Mouse (Mus musculus): ENCODE results near the gene 0610040J01Rik. TPM values are rescaled to one million over a fixed set of nuclear protein-coding genes. Genes with fewer than 3 reads are reported as not detected.
A peak's percentile ranks its signal among the peaks of the same experiment; 100 is the strongest.

Gene 0610040J01Rik
- polyA plus RNA-seq, 1 experiment from 2014 or later, result 29.3 TPM

DNA sequence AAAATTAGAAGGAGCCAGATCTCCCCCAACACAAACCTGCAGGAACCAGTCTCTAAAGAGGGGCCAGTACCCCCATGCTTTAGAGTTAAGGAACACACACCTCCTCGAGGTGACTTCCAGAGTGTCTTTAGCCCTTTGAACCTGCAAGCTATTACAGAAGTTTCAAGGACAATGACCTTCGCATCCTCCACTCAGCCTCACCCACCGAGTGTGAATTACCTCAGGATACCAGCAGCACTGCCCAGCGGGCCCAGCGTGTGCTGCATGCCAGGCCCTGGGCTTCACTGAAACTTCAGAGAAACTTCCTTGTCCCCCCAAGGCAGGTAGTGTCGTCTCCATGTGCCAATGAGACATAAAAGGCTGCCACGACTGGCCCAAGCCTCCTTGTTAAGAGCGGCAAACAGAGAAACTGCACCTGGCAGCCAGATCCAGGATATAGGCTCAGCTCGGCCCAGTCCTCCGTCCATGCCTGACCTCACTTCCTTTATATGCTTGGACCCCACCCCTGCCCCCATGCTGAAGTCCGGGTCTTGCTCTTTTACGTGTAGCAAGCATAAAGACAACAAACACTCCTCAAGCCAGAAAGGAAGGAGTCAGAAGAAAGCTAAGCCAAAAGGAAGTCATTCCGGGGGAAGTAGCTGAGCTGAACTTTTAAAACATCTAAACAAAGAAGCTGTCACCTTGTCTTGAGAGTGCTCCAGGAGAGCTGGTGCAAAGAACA lies 111.3 kb downstream of the 0610040J01Rik start:
- H3K27ac ChIP-seq (ENCODE audit: low read depth), result no peak overlapping the region
- DNase-seq (ENCODE audit: low spot score) (no peak), ATAC-seq (replicated peaks; ENCODE audit: low FRiP score, low TSS enrichment, low read depth) (no peak)

GRCm38 (mm10) chr5:63925035-63925628 lies 113.0 kb downstream of the 0610040J01Rik start:
- no peak for ATAC-seq (replicated peaks; ENCODE audit: low FRiP score, low TSS enrichment, low read depth)

More for the DNA sequence above, 111.3 kb downstream of the 0610040J01Rik start:
- Histone ChIP-seq H3K4me1 (replicated peaks; ENCODE audit: control insufficient read depth, insufficient read depth, low read length) (no peaks in the 10 kb centered on the region), H3K4me2 (ENCODE audit: low read length) (no peak overlapping the region), H3K9ac (ENCODE audit: low read length) (no peak overlapping the region), H3K9me3 (ENCODE audit: control insufficient read depth, low read length) (no peaks in the 10 kb centered on the region), H3K36me3 (ENCODE audit: control insufficient read depth, insufficient read depth, low read length) (peaks cover 25% of the 10 kb centered on the region; the same call in 1 of the 2 replicates), H3K27me3 (replicated peaks; ENCODE audit: control insufficient read depth, insufficient read depth, low read length) (no peaks in the 10 kb centered on the region), H3K4me3 (ENCODE audit: low read depth, low read length) (no peak overlapping the region)
- 73% methylated on average over 13 of the region's 13 CpGs for WGBS

GRCm38 (mm10) chr5:63930824-63931358 lies 118.7 kb downstream of the 0610040J01Rik start:
- no peaks in the 10 kb centered on the region for H3K27me3 ChIP-seq (replicated peaks; ENCODE audit: control insufficient read depth, insufficient read depth, low read length)
- no peak overlapping the region for H3K9ac ChIP-seq (ENCODE audit: low read length)
- no peaks in the 10 kb centered on the region for H3K9me3 ChIP-seq (ENCODE audit: control insufficient read depth, low read length)
- no peak overlapping the region for H3K4me3 ChIP-seq (ENCODE audit: low read depth, low read length)
- no peak overlapping the region for H3K4me2 ChIP-seq (ENCODE audit: low read length)
- DNase-seq (ENCODE audit: low spot score) (no peak), ATAC-seq (replicated peaks; ENCODE audit: low FRiP score, low TSS enrichment, low read depth) (no peak)
- 60% methylated on average over 4 of the region's 4 CpGs for WGBS
- no peaks in the 10 kb centered on the region; the same call in 1 of the 2 replicates for H3K4me1 ChIP-seq (replicated peaks; ENCODE audit: control insufficient read depth, insufficient read depth, low read length)
- H3K27ac ChIP-seq (ENCODE audit: low read depth), result no peak overlapping the region
- H3K36me3 ChIP-seq (ENCODE audit: control insufficient read depth, insufficient read depth, low read length), result peaks cover 32% of the 10 kb centered on the region

More at GRCm38 (mm10) chr5:63925035-63925628, 113.0 kb downstream of the 0610040J01Rik start:
- Histone ChIP-seq H3K4me1 (replicated peaks; ENCODE audit: control insufficient read depth, insufficient read depth, low read length) (no peaks in the 10 kb centered on the region), H3K4me2 (ENCODE audit: low read length) (no peak overlapping the region), H3K27me3 (replicated peaks; ENCODE audit: control insufficient read depth, insufficient read depth, low read length) (no peaks in the 10 kb centered on the region), H3K9me3 (ENCODE audit: control insufficient read depth, low read length) (no peaks in the 10 kb centered on the region), H3K27ac (ENCODE audit: low read depth) (no peak overlapping the region), H3K9ac (ENCODE audit: low read length) (no peak overlapping the region), H3K4me3 (ENCODE audit: low read depth, low read length) (no peak overlapping the region), H3K36me3 (ENCODE audit: control insufficient read depth, insufficient read depth, low read length) (peaks cover 35% of the 10 kb centered on the region)
- no peak for DNase-seq (ENCODE audit: low spot score)
- WGBS, result 86% methylated on average over 14 of the region's 14 CpGs

DNA sequence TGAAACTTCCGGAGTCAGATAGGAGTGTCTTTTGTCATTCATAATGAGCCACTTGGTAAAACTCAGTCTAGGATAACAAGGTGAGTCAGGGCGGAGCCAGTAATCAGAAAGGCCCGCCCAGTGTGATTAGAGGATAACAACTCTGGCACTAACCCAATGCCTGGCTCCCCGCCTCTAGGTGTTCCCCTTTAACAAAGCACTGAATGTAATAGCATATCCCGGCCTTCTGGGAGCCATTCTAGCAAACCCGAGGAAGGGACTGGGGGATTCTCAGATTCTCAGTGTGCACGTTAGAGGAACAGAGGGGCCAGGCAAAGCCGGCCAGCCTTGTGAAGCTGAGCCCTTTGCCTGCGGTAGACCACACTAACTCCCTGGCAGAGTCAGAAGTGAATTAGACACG lies 120.7 kb downstream of the 0610040J01Rik start:
- no peak for ATAC-seq (replicated peaks; ENCODE audit: low FRiP score, low TSS enrichment, low read depth)
- WGBS, result 50% methylated on average over 10 of the region's 10 CpGs

DNA sequence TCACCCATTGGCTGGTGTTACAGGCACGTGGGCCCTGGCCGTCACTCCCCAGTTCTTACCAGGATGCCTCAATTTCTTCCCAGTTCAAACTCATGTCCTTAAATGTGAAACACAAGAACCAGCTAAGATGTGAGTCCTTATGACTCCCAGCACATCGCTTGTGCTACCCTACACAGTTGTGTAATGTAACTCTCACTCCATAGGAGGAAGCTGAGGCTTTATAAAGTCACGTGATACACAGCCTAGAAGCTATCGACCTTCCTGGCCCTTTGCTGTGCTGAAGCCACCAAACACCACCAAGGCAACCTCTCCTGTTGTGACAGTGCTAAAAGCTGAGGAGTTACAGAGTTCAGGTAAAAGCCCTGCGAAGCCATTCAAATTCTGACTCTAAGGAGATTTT lies 123.4 kb downstream of the 0610040J01Rik start:
- 85% methylated on average over 6 of the region's 6 CpGs for WGBS
- ATAC-seq (replicated peaks; ENCODE audit: low FRiP score, low TSS enrichment, low read depth) (no peak), DNase-seq (ENCODE audit: low spot score) (no peak)

More for the DNA sequence above, 120.7 kb downstream of the 0610040J01Rik start:
- H3K36me3 ChIP-seq (ENCODE audit: control insufficient read depth, insufficient read depth, low read length), result peaks cover 25% of the 10 kb centered on the region
- H3K9me3 ChIP-seq (ENCODE audit: control insufficient read depth, low read length), result no peaks in the 10 kb centered on the region
- no peaks in the 10 kb centered on the region for H3K27me3 ChIP-seq (replicated peaks; ENCODE audit: control insufficient read depth, insufficient read depth, low read length)
- no peak overlapping the region for H3K27ac ChIP-seq (ENCODE audit: low read depth)
- H3K4me1 ChIP-seq (replicated peaks; ENCODE audit: control insufficient read depth, insufficient read depth, low read length), result peaks cover 6% of the 10 kb centered on the region; the same call in 1 of the 2 replicates
- DNase-seq (ENCODE audit: low spot score), result no peak
- H3K4me2 ChIP-seq (ENCODE audit: low read length), result no peak overlapping the region
- H3K9ac ChIP-seq (ENCODE audit: low read length), result no peak overlapping the region
- no peak overlapping the region for H3K4me3 ChIP-seq (ENCODE audit: low read depth, low read length)

DNA sequence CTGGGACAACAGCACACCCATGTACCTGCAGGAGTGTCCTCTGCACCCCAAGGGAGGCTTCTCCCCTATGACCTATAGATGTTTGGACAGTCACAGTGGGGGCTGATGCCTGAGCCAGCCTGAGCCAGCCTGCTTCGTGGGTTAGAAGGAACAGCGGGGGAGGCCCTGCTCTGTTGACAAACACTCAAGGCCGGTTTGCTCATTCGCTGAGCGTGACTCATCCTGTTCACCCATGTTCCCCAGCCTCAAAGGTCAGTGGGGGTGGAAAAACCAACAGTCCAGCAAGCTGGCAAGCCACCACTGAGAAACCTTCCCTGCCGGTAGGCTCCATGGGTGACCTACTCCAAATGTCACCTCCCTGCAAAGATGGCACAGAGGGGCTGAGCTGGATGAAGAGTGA lies 124.6 kb downstream of the 0610040J01Rik start:
- Histone ChIP-seq H3K4me3 (ENCODE audit: low read depth, low read length) (no peak overlapping the region), H3K9me3 (ENCODE audit: control insufficient read depth, low read length) (no peaks in the 10 kb centered on the region), H3K27ac (ENCODE audit: low read depth) (no peak overlapping the region), H3K4me2 (ENCODE audit: low read length) (no peak overlapping the region), H3K4me1 (replicated peaks; ENCODE audit: control insufficient read depth, insufficient read depth, low read length) (0 out of 2 replicates have a peak, but pooled peaks cover 6% of the 10 kb centered on the region), H3K9ac (ENCODE audit: low read length) (no peak overlapping the region), H3K27me3 (replicated peaks; ENCODE audit: control insufficient read depth, insufficient read depth, low read length) (no peaks in the 10 kb centered on the region), H3K36me3 (ENCODE audit: control insufficient read depth, insufficient read depth, low read length) (peaks cover 11% of the 10 kb centered on the region)
- ATAC-seq (replicated peaks; ENCODE audit: low FRiP score, low TSS enrichment, low read depth) (0 out of 2 replicates have a peak, but pooled peaks have one; percentile 54), DNase-seq (ENCODE audit: low spot score) (no peak)
- WGBS, result 59% methylated on average over 6 of the region's 6 CpGs

More for the DNA sequence above, 123.4 kb downstream of the 0610040J01Rik start:
- no peak overlapping the region for H3K27ac ChIP-seq (ENCODE audit: low read depth)
- H3K27me3 ChIP-seq (replicated peaks; ENCODE audit: control insufficient read depth, insufficient read depth, low read length), result no peaks in the 10 kb centered on the region
- H3K36me3 ChIP-seq (ENCODE audit: control insufficient read depth, insufficient read depth, low read length), result peaks cover 11% of the 10 kb centered on the region
- H3K4me2 ChIP-seq (ENCODE audit: low read length), result no peak overlapping the region
- H3K9me3 ChIP-seq (ENCODE audit: control insufficient read depth, low read length), result no peaks in the 10 kb centered on the region
- H3K4me3 ChIP-seq (ENCODE audit: low read depth, low read length), result no peak overlapping the region
- H3K9ac ChIP-seq (ENCODE audit: low read length), result no peak overlapping the region
- peaks cover 6% of the 10 kb centered on the region; the same call in 1 of the 2 replicates for H3K4me1 ChIP-seq (replicated peaks; ENCODE audit: control insufficient read depth, insufficient read depth, low read length)

DNA sequence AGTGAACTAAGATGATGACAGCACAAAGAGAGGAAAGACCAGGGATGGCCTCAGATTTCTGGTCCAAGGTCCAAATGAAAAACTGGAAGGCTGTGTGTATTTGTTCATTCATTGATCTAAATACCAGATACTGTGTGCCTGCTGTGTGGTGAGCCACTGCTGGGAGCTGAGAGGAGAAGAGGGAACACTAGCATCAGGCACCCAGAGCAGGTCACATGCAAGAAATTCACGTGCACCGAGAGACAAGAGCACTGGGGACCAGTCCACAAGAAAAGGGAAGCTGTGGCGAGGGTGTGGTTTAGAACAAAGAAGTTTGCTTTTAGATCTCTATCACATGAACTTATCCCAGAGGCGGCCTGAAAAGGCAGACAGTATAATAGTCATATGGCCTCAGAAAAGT lies 126.4 kb downstream of the 0610040J01Rik start:
- Histone ChIP-seq H3K27me3 (replicated peaks; ENCODE audit: control insufficient read depth, insufficient read depth, low read length) (no peaks in the 10 kb centered on the region), H3K4me1 (replicated peaks; ENCODE audit: control insufficient read depth, insufficient read depth, low read length) (0 out of 2 replicates have a peak, but pooled peaks cover 6% of the 10 kb centered on the region), H3K9ac (ENCODE audit: low read length) (no peak overlapping the region), H3K4me3 (ENCODE audit: low read depth, low read length) (no peak overlapping the region), H3K36me3 (ENCODE audit: control insufficient read depth, insufficient read depth, low read length) (peaks cover 11% of the 10 kb centered on the region), H3K27ac (ENCODE audit: low read depth) (no peak overlapping the region), H3K4me2 (ENCODE audit: low read length) (no peak overlapping the region), H3K9me3 (ENCODE audit: control insufficient read depth, low read length) (no peaks in the 10 kb centered on the region)
- no peak for DNase-seq (ENCODE audit: low spot score)
- no peak for ATAC-seq (replicated peaks; ENCODE audit: low FRiP score, low TSS enrichment, low read depth)
- 64% methylated on average over 4 of the region's 4 CpGs for WGBS

GRCm38 (mm10) chr5:63941891-63942290 lies 129.7 kb downstream of the 0610040J01Rik start:
- ATAC-seq (replicated peaks; ENCODE audit: low FRiP score, low TSS enrichment, low read depth) (no peak), DNase-seq (ENCODE audit: low spot score) (no peak)
- no peaks in the 10 kb centered on the region; the same call in 1 of the 2 replicates for H3K36me3 ChIP-seq (ENCODE audit: control insufficient read depth, insufficient read depth, low read length)
- no peak overlapping the region for H3K4me3 ChIP-seq (ENCODE audit: low read depth, low read length)
- 52% methylated on average over 5 of the region's 5 CpGs for WGBS
- no peak overlapping the region for H3K4me2 ChIP-seq (ENCODE audit: low read length)
- H3K9me3 ChIP-seq (ENCODE audit: control insufficient read depth, low read length), result no peaks in the 10 kb centered on the region
- H3K27me3 ChIP-seq (replicated peaks; ENCODE audit: control insufficient read depth, insufficient read depth, low read length), result no peaks in the 10 kb centered on the region
- no peak overlapping the region for H3K9ac ChIP-seq (ENCODE audit: low read length)
- 0 out of 2 replicates have a peak, but pooled peaks cover under 1% of the 10 kb centered on the region for H3K4me1 ChIP-seq (replicated peaks; ENCODE audit: control insufficient read depth, insufficient read depth, low read length)
- H3K27ac ChIP-seq (ENCODE audit: low read depth), result no peak overlapping the region

Data from intestine, embryonic 14.5 days (tissue).